In genomic region chr7:80992980-80993833, GRCm38 (mm10) we compare ENCODE assay signal across 8 mouse cellular contexts. TPM values are rescaled to one million over a fixed set of nuclear protein-coding genes. Genes with fewer than 3 reads are reported as not detected.
DNase-seq lines count a peak whose midpoint lies in the region; ATAC-seq and TF ChIP-seq lines count a peak whose summit lies in the region.

Gene Zfp592 (plus strand): TSS chr7:80993681.

- peak within 1 kb of the TSS; percentile 94 for H3K4me3 ChIP-seq in forebrain, embryonic 10.5 days
- peak within 1 kb of the TSS; percentile 95 to 96 for H3K4me3 ChIP-seq in heart, embryonic 14.5 days (ENCODE audit: control insufficient read depth in 1 of 2, insufficient read depth in 1 of 2, low read depth in 1 of 2, low read length in 2 of 2)
- peak within 1 kb of the TSS; percentile 98 for H3K4me3 ChIP-seq in liver, embryonic 15.5 days (replicated peaks)
- H3K4me3 ChIP-seq in neural tube, embryonic 12.5 days, result peak within 1 kb of the TSS; percentile 90
- H3K4me3 ChIP-seq in stomach, postnatal 0 days (ENCODE audit: low read depth, low read length), result peak within 1 kb of the TSS; percentile 96

- whole genome bisulfite sequencing in forebrain, embryonic 10.5 days, result under 1% methylated on average over 83 of the region's 102 CpGs
- under 1% methylated on average over 76 of the region's 102 CpGs for WGBS in heart, embryonic 14.5 days
- whole genome bisulfite sequencing in liver, embryonic 15.5 days (ENCODE audit: insufficient replicate concordance), result under 1% methylated on average over 74 of the region's 102 CpGs
- WGBS in neural tube, embryonic 12.5 days, result under 1% methylated on average over 92 of the region's 102 CpGs
- under 1% methylated on average over 37 of the region's 102 CpGs for WGBS in stomach, postnatal 0 days

- H3K27ac ChIP-seq in forebrain, embryonic 10.5 days, result peak within 1 kb of the TSS; percentile 98
- peak within 1 kb of the TSS; percentile 95 to 98 for H3K27ac ChIP-seq in heart, embryonic 14.5 days (replicated peaks in 1 of 2; ENCODE audit: control insufficient read depth in 1 of 2, insufficient read depth in 1 of 2, low read depth in 2 of 2, low read length in 2 of 2)
- H3K27ac ChIP-seq in liver, embryonic 15.5 days (replicated peaks), result peak within 1 kb of the TSS; percentile 94
- peak within 1 kb of the TSS; percentile 96 for H3K27ac ChIP-seq in neural tube, embryonic 12.5 days
- peak within 1 kb of the TSS; percentile 97 for H3K27ac ChIP-seq in stomach, postnatal 0 days (replicated peaks)

- no peak for TF ChIP-seq EP300 in stomach, postnatal 0 days (optimal IDR thresholded peaks at IDR 0.05)

- TF ChIP-seq CTCF in stomach, postnatal 0 days (IDR thresholded peaks at IDR 0.05; ENCODE audit: low read depth), result peak; percentile 26; the same call in 1 of the 2 replicates

- no peaks in the 10 kb centered on the region; the same call in 1 of the 2 replicates for H3K36me3 ChIP-seq in forebrain, embryonic 10.5 days (replicated peaks)
- 0 out of 2 replicates have a peak, but pooled peaks cover 6% of the 10 kb centered on the region for H3K36me3 ChIP-seq in heart, embryonic 14.5 days (ENCODE audit: control insufficient read depth, insufficient read depth, low read length)
- no peaks in the 10 kb centered on the region for H3K36me3 ChIP-seq in liver, embryonic 15.5 days (replicated peaks)
- no peaks in the 10 kb centered on the region for H3K36me3 ChIP-seq in neural tube, embryonic 12.5 days
- H3K36me3 ChIP-seq in stomach, postnatal 0 days (ENCODE audit: control insufficient read depth, insufficient read depth, low read length), result no peaks in the 10 kb centered on the region

- H3K27me3 ChIP-seq in forebrain, embryonic 10.5 days (ENCODE audit: poor library complexity, severe bottlenecking), result no peaks in the 10 kb centered on the region
- H3K27me3 ChIP-seq in heart, embryonic 14.5 days (ENCODE audit: control insufficient read depth, insufficient read depth, low read length), result no peaks in the 10 kb centered on the region
- no peaks in the 10 kb centered on the region for H3K27me3 ChIP-seq in liver, embryonic 15.5 days
- H3K27me3 ChIP-seq in neural tube, embryonic 12.5 days (replicated peaks), result no peaks in the 10 kb centered on the region
- no peaks in the 10 kb centered on the region for H3K27me3 ChIP-seq in stomach, postnatal 0 days (ENCODE audit: control insufficient read depth, insufficient read depth, low read length)

- DNase-seq in CD8-positive naive resting alpha-beta T cell, adult 2 months (ENCODE audit: low read depth in 2 of 2, low spot score in 2 of 2), result peak; percentile 60 to 67
- DNase-seq in c-Kit-negative CD71-positive TER-119-positive erythroid progenitor cells, embryonic 14.5 days (ENCODE audit: low read depth, low spot score), result peak; percentile 71
- peak; percentile 82 for DNase-seq in forebrain, embryonic 10.5 days (ENCODE audit: extremely low spot score, low spot score)
- DNase-seq in kidney, postnatal 14 days, result peak; percentile 92
- DNase-seq in stomach, postnatal 0 days (ENCODE audit: low spot score), result peak; percentile 93

- H3K4me1 ChIP-seq in forebrain, embryonic 10.5 days, result peaks cover 38% of the 10 kb centered on the region
- H3K4me1 ChIP-seq in heart, embryonic 14.5 days (ENCODE audit: control insufficient read depth in 2 of 2, insufficient read depth in 2 of 2, low read length in 2 of 2), result peaks cover 10 to 29% of the 10 kb centered on the region in 2 experiments
- peaks cover 84% of the 10 kb centered on the region for H3K4me1 ChIP-seq in liver, embryonic 15.5 days (replicated peaks)
- H3K4me1 ChIP-seq in neural tube, embryonic 12.5 days, result peaks cover 35% of the 10 kb centered on the region
- peaks cover 7% of the 10 kb centered on the region for H3K4me1 ChIP-seq in stomach, postnatal 0 days (replicated peaks; ENCODE audit: control insufficient read depth, insufficient read depth)

- ATAC-seq in heart, embryonic 14.5 days (ENCODE audit: insufficient number of reproducible peaks, insufficient read depth, low FRiP score, low read depth), result peak; percentile 91
- peak; percentile 93 for ATAC-seq in liver, embryonic 15.5 days (ENCODE audit: insufficient read depth)
- peak; percentile 92 for ATAC-seq in neural tube, embryonic 12.5 days (ENCODE audit: low FRiP score, low read depth)
- ATAC-seq in stomach, postnatal 0 days (ENCODE audit: low FRiP score, low TSS enrichment), result peak; percentile 95

- peak within 1 kb of the TSS; percentile 89 for H3K4me2 ChIP-seq in heart, embryonic 14.5 days (ENCODE audit: low read length)
- H3K4me2 ChIP-seq in liver, embryonic 15.5 days, result peak within 1 kb of the TSS; percentile 95
- H3K4me2 ChIP-seq in neural tube, embryonic 12.5 days (replicated peaks), result peak within 1 kb of the TSS; percentile 88
- H3K4me2 ChIP-seq in stomach, postnatal 0 days (replicated peaks; ENCODE audit: low read depth), result peak within 1 kb of the TSS; percentile 61

- H3K9me3 ChIP-seq in forebrain, embryonic 10.5 days, result no peaks in the 10 kb centered on the region
- H3K9me3 ChIP-seq in heart, embryonic 14.5 days (ENCODE audit: control insufficient read depth, low read length), result no peaks in the 10 kb centered on the region
- H3K9me3 ChIP-seq in liver, embryonic 15.5 days (replicated peaks), result no peaks in the 10 kb centered on the region
- no peaks in the 10 kb centered on the region for H3K9me3 ChIP-seq in neural tube, embryonic 12.5 days
- no peaks in the 10 kb centered on the region for H3K9me3 ChIP-seq in stomach, postnatal 0 days (ENCODE audit: control insufficient read depth, low read length)

- H3K9ac ChIP-seq in heart, embryonic 14.5 days (ENCODE audit: low read length), result peak within 1 kb of the TSS; percentile 99
- H3K9ac ChIP-seq in liver, embryonic 15.5 days, result peak within 1 kb of the TSS; percentile 98
- H3K9ac ChIP-seq in neural tube, embryonic 12.5 days, result peak within 1 kb of the TSS; percentile 98
- H3K9ac ChIP-seq in stomach, postnatal 0 days (ENCODE audit: low read length), result peak within 1 kb of the TSS; percentile 97

RNA-seq across cellular contexts. Expression of gene Zfp592, which starts in this region (rescaled TPM):
- polyA plus RNA-seq in forebrain, embryonic 10.5 days (2016; fragmentation: Nextera tagmentation; extraction: Ambion mirVana), result 9.5 and 12.2 TPM in 2 replicates
- 10.2 and 10.4 TPM in 2 replicates for polyA plus RNA-seq in heart, embryonic 14.5 days (2014; fragmentation: Nextera tagmentation; extraction: Ambion mirVana)
- polyA plus RNA-seq in liver, embryonic 15.5 days (2015; fragmentation: Nextera tagmentation; extraction: Ambion mirVana), result 5.5 and 6.8 TPM in 2 replicates
- polyA plus RNA-seq in neural tube, embryonic 12.5 days (2016; fragmentation: Nextera tagmentation; extraction: Ambion mirVana), result 9.7 and 14.2 TPM in 2 replicates
- 3.0 and 4.6 TPM in 2 replicates for polyA plus RNA-seq in stomach, postnatal 0 days (2015; fragmentation: Nextera tagmentation; extraction: Ambion mirVana)

Comparison
In these comparisons a context has a peak if more than half of its experiments do, and no peak if none do; other contexts are left out.
1. Peak in every context shown above with its lines: DNase-seq, ATAC-seq, H3K4me3 ChIP-seq and H3K27ac ChIP-seq.